Mouse (Mus musculus): ENCODE data around the gene Rere.

The Rere gene

GRCm38 (mm10) chr4:150362858-150363257, 81.4 kb downstream of the Rere start:
- Histone ChIP-seq H3K36me3 (ENCODE audit: control insufficient read depth, insufficient read depth, low read length, poor library complexity, severe bottlenecking) (no peaks in the 10 kb centered on the region), H3K27me3 (ENCODE audit: control insufficient read depth, insufficient read depth, low read length, poor library complexity, severe bottlenecking) (no peaks in the 10 kb centered on the region)
- no peak for DNase-seq (ENCODE audit: low read depth, low spot score)

- H3K36me3 ChIP-seq (ENCODE audit: control insufficient read depth, insufficient read depth, low read length, poor library complexity, severe bottlenecking), result no peaks in the 10 kb centered on the region
- no peak for DNase-seq (ENCODE audit: low read depth, low spot score)
Measured at GRCm38 (mm10) chr4:150364786-150365185, 83.3 kb downstream of the Rere start.

DNA sequence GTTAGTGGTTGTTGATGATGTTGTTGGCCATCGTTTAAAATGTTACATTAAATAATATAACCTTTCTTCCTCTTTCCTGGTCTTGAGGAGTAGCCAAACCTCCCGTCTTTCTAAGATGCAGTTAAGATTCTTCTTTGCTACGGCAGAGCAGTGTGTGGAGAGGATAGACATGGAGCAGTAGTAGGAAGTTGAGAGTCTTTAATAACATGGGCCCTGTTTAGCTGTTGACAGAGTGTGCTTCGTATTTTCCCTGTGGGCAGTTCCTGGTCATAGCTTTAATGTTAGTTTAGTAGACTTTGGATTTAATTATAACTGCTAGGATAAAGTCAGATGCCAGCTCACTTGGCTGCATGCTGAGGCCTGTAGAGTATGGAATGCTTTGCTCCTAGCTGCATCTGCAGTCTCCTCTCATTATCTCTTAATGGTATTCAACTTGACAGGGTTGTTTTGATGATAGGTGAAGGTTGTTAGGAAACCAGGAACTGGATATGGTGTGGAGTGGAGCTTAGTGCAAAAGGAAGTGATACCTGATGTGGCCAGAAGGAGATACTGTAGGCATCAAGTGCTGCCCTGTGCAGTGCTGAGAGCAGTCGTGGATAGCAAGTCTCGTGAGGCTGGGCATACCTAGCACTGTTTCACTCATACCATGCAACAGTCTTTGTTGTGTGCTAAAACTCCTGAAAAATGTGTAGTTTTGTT, 85.2 kb downstream of the Rere start:
- no peaks in the 10 kb centered on the region for H3K36me3 ChIP-seq (ENCODE audit: control insufficient read depth, insufficient read depth, low read length, poor library complexity, severe bottlenecking)
- H3K27me3 ChIP-seq (ENCODE audit: control insufficient read depth, insufficient read depth, low read length, poor library complexity, severe bottlenecking), result no peaks in the 10 kb centered on the region
- DNase-seq (ENCODE audit: low read depth, low spot score), result peak; percentile 81

More at GRCm38 (mm10) chr4:150364786-150365185, 83.3 kb downstream of the Rere start:
- H3K27me3 ChIP-seq (ENCODE audit: control insufficient read depth, insufficient read depth, low read length, poor library complexity, severe bottlenecking), result no peaks in the 10 kb centered on the region

GRCm38 (mm10) chr4:150371580-150372380, 90.3 kb downstream of the Rere start:
- no peaks in the 10 kb centered on the region for H3K27me3 ChIP-seq (ENCODE audit: control insufficient read depth, insufficient read depth, low read length, poor library complexity, severe bottlenecking)
- peak; percentile 76 for DNase-seq (ENCODE audit: low read depth, low spot score)
- H3K36me3 ChIP-seq (ENCODE audit: control insufficient read depth, insufficient read depth, low read length, poor library complexity, severe bottlenecking), result no peaks in the 10 kb centered on the region

GRCm38 (mm10) chr4:150372631-150373041, 91.2 kb downstream of the Rere start:
- no peak for DNase-seq (ENCODE audit: low read depth, low spot score)

DNA sequence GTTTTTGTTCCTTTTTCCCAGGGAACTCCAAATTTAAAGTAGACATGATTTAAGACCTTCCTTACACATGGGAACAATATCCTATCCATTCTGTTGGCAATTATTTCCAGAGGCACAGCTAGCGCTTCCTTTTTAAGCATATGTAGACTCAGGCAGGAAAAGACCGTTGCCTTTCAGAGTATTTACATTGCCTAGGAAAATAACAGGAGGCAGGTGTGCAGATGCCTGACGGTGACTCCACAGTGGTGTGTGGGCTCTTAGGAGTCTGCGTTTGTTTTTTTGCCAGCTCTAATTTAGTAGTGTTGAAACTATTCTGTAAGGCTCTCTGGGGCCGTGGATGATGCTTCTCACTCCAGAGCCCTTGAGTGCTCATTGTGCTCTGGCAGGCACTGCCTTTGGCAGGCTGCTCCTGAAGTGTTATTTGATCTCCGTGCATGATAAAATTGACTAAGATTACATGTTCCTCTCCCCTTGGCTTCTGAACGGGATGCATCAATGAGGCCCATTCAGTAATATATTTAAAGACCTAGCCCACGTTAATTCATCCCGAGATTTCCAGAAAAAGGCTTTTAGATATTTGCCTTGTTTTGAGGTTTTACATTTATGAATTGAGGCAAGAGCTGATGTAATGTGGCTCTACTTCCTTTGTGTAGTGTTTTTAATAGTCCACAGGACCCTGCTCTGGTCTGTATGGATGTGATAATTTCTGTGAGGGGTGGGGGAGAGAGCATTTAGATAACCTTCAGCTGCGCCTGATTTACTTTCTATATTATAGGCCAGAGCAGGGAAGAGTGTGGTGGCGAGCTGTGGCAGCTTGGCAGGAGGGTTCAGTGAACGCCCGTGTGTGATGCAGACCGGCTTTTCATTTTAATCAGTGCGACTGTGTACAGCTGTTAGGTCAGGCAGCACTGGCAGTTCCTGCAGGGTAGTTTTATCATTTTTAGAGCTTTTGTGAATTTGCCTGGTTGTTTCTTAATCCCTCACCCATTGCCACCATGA, 92.0 kb downstream of the Rere start:
- Histone ChIP-seq H3K36me3 (ENCODE audit: control insufficient read depth, insufficient read depth, low read length, poor library complexity, severe bottlenecking) (no peaks in the 10 kb centered on the region), H3K27me3 (ENCODE audit: control insufficient read depth, insufficient read depth, low read length, poor library complexity, severe bottlenecking) (no peaks in the 10 kb centered on the region)
- no peak for DNase-seq (ENCODE audit: low read depth, low spot score)

More at GRCm38 (mm10) chr4:150372631-150373041, 91.2 kb downstream of the Rere start:
- Histone ChIP-seq H3K27me3 (ENCODE audit: control insufficient read depth, insufficient read depth, low read length, poor library complexity, severe bottlenecking) (no peaks in the 10 kb centered on the region), H3K36me3 (ENCODE audit: control insufficient read depth, insufficient read depth, low read length, poor library complexity, severe bottlenecking) (no peaks in the 10 kb centered on the region)

DNA sequence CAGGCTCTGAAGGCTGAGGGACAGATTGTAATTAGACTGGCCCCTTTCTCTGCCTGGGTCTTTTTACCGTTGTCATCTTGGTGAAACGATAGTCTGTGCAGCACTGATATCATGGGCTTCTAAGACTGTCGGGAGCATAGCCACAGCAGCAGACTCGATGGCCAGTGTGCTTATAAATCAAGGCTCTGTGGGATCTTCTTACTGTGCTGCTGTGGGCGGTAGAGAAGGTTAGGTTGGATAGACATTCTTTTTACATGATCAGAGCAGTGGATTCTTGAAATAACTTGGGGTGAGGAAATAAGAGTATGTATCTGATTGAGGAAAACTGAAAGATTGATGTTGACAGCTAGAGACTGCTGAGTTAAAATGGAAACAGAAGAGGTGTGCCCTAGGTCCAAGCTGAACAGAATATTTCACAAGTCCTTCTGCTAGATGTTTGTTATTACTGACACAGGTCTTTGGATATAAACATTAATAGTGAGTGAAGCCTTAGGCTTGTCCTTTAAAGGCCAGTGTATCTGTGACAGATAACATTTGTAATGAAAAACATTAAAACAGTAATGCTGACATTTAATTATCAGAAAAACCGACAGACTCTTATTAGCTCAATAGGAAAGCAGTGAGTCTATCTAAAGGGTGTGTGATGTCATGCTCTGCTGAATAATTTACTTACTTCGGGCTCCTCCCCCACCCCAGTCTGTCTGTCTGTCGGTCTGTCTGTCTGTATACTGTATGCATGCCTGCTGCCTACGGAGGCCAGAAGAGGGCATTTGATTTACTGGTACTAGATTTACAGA, 93.4 kb downstream of the Rere start:
- DNase-seq (ENCODE audit: low read depth, low spot score), result peak; percentile 41
- Histone ChIP-seq H3K27me3 (ENCODE audit: control insufficient read depth, insufficient read depth, low read length, poor library complexity, severe bottlenecking) (no peaks in the 10 kb centered on the region), H3K36me3 (ENCODE audit: control insufficient read depth, insufficient read depth, low read length, poor library complexity, severe bottlenecking) (no peaks in the 10 kb centered on the region)

DNA sequence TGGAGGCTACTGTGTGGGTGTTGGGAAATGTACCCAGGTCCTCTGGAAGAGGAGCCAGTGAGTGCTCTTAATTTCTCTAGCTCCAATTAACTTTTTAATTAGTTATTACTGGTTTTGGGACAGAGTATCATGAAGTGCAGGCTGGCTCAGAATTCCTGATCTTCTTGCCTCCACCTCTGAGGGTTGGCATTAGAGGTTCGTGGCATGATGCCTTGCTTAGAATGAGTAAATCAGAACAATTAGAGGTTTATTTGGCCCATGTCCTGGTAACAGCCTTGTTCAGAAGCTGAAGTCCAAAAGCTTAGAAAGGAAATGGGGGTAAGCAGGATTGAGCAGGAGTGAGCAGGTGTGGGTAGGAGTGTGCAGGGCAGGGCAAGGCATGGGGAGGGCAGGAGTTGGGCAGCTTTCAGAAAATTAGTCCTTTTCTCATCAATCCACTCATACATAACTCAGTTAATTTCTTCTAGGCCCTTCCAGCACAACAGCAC, 94.0 kb downstream of the Rere start:
- DNase-seq (ENCODE audit: low read depth, low spot score), result no peak
- Histone ChIP-seq H3K36me3 (ENCODE audit: control insufficient read depth, insufficient read depth, low read length, poor library complexity, severe bottlenecking) (no peaks in the 10 kb centered on the region), H3K27me3 (ENCODE audit: control insufficient read depth, insufficient read depth, low read length, poor library complexity, severe bottlenecking) (no peaks in the 10 kb centered on the region)

- Histone ChIP-seq H3K27me3 (ENCODE audit: control insufficient read depth, insufficient read depth, low read length, poor library complexity, severe bottlenecking) (no peaks in the 10 kb centered on the region), H3K36me3 (ENCODE audit: control insufficient read depth, insufficient read depth, low read length, poor library complexity, severe bottlenecking) (no peaks in the 10 kb centered on the region)
- no peak for DNase-seq (ENCODE audit: low read depth, low spot score)
Measured at GRCm38 (mm10) chr4:150379313-150379712, 97.9 kb downstream of the Rere start.

GRCm38 (mm10) chr4:150379772-150380171, 98.3 kb downstream of the Rere start:
- no peak for DNase-seq (ENCODE audit: low read depth, low spot score)
- Histone ChIP-seq H3K27me3 (ENCODE audit: control insufficient read depth, insufficient read depth, low read length, poor library complexity, severe bottlenecking) (no peaks in the 10 kb centered on the region), H3K36me3 (ENCODE audit: control insufficient read depth, insufficient read depth, low read length, poor library complexity, severe bottlenecking) (no peaks in the 10 kb centered on the region)

DNA sequence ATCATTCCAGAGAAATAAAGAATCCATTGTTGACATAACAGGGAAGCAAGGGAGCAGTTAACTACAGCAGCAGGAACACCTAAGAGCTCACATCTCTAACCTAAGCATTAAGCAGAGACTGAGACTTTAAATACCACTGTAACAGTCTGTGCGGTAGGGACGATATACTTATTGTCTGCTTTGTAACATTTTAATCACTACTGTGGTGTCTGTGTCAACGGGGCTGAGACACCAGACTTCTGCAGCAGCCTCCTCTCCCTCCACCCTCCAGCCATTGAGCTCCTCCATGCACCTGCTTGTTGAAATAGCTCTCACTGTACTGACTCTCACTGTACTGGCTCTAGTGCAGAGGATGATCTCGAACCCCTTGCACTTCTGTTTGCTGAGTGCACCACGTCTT, 98.8 kb downstream of the Rere start:
- Histone ChIP-seq H3K27me3 (ENCODE audit: control insufficient read depth, insufficient read depth, low read length, poor library complexity, severe bottlenecking) (no peaks in the 10 kb centered on the region), H3K36me3 (ENCODE audit: control insufficient read depth, insufficient read depth, low read length, poor library complexity, severe bottlenecking) (no peaks in the 10 kb centered on the region)

DNA sequence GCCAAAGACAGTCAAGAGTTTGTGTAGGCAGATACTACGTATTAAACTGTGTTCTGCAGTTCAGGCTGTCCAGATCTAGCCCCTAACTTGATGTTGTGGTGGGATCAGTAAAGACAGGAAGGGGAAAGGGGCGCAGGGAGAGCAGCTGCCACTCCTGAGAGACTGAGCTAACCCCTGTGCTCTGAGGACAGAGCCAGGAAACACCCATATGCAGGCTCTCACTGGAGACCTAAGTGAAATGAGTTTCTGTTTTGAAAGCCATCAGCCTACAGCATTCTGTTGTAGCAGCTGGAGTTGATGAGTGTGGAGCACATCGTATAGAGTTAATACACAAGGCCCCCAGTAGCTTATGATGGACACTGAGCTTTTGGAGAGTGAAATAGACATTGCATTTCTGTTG, 101.1 kb downstream of the Rere start:
- DNase-seq (ENCODE audit: low read depth, low spot score), result no peak
- Histone ChIP-seq H3K36me3 (ENCODE audit: control insufficient read depth, insufficient read depth, low read length, poor library complexity, severe bottlenecking) (no peaks in the 10 kb centered on the region), H3K27me3 (ENCODE audit: control insufficient read depth, insufficient read depth, low read length, poor library complexity, severe bottlenecking) (no peaks in the 10 kb centered on the region)

More for the DNA sequence above, 98.8 kb downstream of the Rere start:
- no peak for DNase-seq (ENCODE audit: low read depth, low spot score)

GRCm38 (mm10) chr4:150384405-150384804, 103.0 kb downstream of the Rere start:
- Histone ChIP-seq H3K27me3 (ENCODE audit: control insufficient read depth, insufficient read depth, low read length, poor library complexity, severe bottlenecking) (no peaks in the 10 kb centered on the region), H3K36me3 (ENCODE audit: control insufficient read depth, insufficient read depth, low read length, poor library complexity, severe bottlenecking) (no peaks in the 10 kb centered on the region)
- DNase-seq (ENCODE audit: low read depth, low spot score), result no peak

DNA sequence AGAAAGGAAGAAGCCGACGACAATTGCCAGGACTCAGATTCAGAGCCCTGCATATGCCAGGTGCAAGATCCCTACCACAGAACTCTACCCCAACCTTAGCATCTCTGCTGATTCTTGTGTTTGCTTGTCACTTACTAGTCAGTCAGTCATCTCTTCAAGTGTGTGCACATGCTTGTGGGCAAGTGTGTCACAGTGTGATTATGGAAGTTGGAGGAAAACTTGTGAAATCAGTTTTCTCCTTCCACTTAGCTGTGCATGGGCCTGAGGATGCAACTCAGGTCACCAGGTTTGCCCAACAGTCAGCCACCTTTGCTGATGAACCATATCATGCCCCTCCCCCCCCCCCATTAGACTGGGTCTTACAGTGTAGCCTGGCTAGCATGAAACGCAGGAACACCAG, 103.5 kb downstream of the Rere start:
- H3K27me3 ChIP-seq (ENCODE audit: control insufficient read depth, insufficient read depth, low read length, poor library complexity, severe bottlenecking), result no peaks in the 10 kb centered on the region
- no peak for DNase-seq (ENCODE audit: low read depth, low spot score)
- H3K36me3 ChIP-seq (ENCODE audit: control insufficient read depth, insufficient read depth, low read length, poor library complexity, severe bottlenecking), result no peaks in the 10 kb centered on the region
